Mouse (Mus musculus): ENCODE data around the gene Wdr91.

GRCm38 (mm10) chr6:34938280-34938928 lies 27.7 kb upstream of the Wdr91 start:
- TF ChIP-seq CTCF (IDR thresholded peaks at IDR 0.05; ENCODE audit: borderline replicate concordance, insufficient read depth, low read length) = no peak
- no peak for TF ChIP-seq POLR2A (IDR thresholded peaks at IDR 0.05; ENCODE audit: low read depth, low read length)
